Mouse (Mus musculus) cerebellum, adult 2 months (tissue): Measurements from ENCODE around the gene Sept3.

ENCODE experiments used
- CTCF ChIP-seq: fragments of 200-500 bp; IDR thresholded peaks from 2 replicates; pipeline ENCODE4 v1.5.1; 2011; ENCODE audit warnings: low read depth, mild to moderate bottlenecking, control low read depth, low read length, moderate library complexity, borderline replicate concordance; ENCODE audit not compliant: insufficient read depth
- POLR2A ChIP-seq: fragments of 200-500 bp; IDR thresholded peaks from 2 replicates; pipeline ENCODE4 v1.6.1; 2011; ENCODE audit warnings: low read length, control low read depth, borderline replicate concordance; ENCODE audit not compliant: insufficient read depth

DNA sequence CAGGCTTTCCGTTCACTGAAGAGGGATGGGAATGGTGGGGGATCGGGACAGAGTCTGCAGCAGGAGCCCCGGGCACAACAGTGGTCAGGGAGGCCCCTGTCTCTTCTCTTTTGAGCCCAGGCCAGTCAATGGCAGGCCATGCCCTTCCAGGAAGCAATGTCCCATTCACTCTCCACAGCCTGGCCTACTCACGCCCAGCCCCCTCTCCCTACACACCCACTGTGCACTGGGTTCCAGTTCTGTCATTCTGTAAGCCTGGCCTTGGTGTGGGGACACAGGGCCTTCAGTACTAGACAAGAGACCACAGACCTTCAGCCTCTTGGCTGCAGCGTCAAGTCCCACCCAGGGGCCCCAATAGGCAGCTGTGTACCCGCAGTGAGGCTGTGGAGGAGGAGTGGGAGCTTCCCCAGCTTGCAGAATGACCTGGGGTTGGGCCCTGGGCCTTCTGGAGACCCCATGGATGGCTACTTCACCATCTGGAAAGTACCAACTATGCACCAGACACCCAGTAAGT is 44.5 kb upstream of the Sept3 start:
- TF ChIP-seq CTCF = no peak
- TF ChIP-seq POLR2A = no peak
